Mouse (Mus musculus): ENCODE measurements around the gene Ube2g2. TPM values are rescaled to one million over a fixed set of nuclear protein-coding genes. Genes with fewer than 3 reads are reported as not detected.

Ube2g2 gene
- total RNA-seq, 2 experiments from 2014 or later: 89.7 to 93.0 TPM

DNA sequence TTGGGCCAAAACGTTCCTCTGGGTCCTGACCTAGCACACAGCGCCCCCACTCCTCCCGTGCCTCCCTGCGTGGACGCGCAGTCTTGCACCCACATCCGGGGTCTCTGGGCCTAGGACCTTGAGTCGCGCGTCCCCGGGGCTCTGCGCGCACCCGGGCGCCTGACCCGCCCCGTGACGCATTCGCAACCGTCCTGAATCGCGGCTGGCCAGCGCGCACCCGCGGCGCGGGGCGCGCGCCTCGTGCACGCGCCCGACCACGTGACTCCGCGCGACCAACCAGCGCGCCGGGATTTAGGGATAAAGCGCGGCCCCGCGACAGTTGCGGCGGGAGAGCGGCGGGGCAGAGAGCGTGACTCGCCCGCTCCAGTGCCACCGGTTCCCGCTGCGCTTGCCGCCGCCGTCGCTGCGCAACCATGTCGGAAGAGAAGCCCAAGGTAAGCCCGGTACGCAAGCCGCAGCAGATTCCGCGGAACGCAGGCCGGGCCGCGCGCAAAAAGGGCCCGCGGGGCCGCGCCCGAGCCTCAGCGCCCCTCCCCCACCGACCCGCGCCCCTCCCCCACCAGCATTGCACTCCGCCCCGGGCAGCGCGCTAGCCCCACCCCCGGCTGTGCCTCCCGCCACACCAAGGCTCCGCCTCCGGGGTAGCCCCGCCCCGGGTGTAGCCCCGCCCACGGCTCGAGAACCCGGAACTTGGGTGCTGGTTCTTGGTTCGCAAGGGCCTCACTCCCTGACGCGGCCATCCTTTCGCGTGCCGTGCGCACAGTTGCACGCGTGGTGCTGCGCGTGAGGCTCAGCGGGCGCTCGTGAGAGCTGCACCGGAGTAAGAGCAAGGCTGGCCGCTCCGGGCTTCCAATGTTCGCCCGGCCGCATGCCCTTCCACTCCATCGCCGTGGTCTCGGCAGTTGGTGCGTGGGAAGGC lies 15.9 kb upstream of the Ube2g2 start, which contains the start of the genes Sumo3 and Gm49325:
Gene Sumo3 (plus strand): TSS at position 190 of the 919 bp plus-strand sequence.
Gene Gm49325 (plus strand): TSS at position 290 of the 919 bp plus-strand sequence.
- peak; percentile 99 for DNase-seq (ENCODE audit: low spot score in 2 of 2)

DNA sequence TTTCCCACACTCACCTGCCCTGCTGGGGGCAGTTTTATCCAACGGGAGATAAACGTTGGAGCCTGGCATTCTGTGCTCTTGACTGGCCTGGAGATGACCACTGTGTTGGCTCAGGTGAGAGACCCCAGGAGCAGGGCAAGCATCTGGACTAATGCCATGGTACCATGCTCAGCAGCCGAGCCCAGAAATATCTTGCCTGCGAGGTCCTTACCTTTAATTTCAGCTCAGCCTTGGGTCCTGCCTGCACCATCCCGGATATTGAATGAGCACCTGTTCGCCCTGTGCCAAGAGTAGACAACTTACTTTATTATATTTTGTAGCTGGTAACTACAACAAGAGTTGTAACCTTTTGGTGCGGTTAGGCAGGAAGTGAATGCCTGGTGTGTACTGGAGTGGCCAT lies 15.2 kb upstream of the Ube2g2 start:
- peak in 1 of 2 experiments; percentile 27 for DNase-seq (ENCODE audit: low spot score in 2 of 2)

DNA sequence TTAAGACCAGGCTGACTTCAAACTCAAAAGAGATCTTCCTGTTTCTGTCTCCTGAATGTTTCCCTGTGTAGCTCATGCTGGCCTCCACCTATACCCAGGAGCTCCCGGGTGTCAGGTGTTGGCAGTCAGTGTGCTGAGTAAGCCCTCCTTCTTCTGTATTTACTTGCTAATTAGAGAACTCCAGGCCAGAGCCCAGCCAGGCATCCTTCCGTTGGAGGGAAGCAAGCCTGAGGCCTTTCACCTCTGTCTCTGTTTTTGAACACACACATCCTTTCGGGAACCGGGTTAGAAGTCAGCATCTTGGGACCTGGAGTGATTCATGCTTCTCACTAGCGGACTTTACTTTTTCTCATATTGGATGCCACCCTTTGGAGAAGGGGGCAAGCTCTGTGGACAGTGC lies 14.6 kb upstream of the Ube2g2 start:
- no peak for DNase-seq (ENCODE audit: low spot score in 2 of 2)

DNA sequence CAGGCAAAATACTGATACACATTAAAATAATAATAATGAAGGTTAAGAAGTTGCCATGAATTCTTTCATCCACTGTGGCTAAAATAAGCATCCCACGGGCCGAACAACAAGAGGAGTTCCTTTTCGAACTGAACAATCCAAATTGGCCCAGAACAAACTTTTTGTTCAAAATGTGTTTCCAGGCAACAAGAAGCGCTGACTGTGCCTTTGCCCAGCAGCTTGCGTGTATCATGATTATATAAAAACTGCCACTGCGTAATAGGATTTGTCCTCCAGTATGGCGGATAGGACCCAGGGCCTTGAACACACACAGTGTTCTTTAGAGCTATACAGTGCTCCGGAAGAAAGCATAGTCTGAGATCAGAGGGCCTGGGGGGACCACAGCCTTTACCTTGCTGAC lies 13.5 kb upstream of the Ube2g2 start:
- no peak for DNase-seq (ENCODE audit: low spot score in 2 of 2)

DNA sequence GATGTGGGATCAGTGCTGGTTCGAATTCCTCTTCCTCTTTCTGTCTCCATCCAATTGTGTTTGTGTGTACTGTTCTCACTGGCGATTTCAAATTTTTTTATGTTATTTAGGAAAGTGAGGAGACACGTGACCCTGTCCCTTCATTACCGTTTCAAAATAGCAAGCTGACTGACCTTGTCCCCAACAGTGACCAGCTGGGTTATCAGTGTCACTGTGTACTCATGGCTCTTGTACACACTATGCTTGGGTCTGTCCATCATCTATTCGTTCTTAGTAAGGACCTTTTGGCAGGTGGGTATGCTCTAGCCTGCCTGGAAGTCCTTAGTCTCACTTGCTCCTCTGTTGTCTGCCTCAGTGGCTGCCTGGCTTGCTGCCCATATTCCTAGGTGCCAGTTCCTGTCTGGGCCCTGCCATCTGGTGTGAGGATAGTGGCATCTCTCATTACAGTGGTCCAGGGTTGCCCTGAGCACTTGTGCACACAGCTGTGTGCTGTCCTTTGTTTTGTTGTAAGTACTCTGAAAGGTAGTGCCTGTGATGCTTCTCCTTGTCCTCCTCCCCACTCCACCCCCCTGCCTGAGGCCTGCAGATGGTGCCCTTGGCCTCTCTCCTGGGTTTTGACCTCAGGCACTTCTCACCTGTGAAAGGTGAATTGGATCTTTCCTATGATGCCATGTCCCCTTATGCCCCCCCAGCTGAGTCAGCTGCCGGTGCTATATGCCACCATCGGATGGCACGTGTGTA lies 11.7 kb upstream of the Ube2g2 start:
- no peak for DNase-seq (ENCODE audit: low spot score in 2 of 2)

DNA sequence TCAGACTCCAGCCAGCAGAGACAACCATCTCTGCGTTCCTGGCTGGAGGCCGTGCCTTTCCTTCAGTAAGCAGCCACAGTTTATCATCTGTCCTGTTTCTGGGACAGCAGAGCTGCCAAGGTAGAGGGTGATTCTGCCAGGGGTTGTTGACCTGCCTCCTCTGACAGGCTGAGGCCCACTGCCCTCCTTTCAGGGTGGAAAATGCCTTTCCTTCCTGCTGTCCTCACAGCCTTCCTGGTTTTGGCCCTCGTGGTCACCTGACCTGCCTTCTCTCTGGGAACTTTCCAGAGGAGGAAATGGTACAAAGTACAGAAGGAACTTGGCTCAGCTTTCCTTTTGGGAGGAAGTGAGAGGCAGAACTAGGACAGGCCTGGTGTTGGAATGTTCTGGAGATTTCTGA lies 8.7 kb upstream of the Ube2g2 start:
- no peak for DNase-seq (ENCODE audit: low spot score in 2 of 2)

DNA sequence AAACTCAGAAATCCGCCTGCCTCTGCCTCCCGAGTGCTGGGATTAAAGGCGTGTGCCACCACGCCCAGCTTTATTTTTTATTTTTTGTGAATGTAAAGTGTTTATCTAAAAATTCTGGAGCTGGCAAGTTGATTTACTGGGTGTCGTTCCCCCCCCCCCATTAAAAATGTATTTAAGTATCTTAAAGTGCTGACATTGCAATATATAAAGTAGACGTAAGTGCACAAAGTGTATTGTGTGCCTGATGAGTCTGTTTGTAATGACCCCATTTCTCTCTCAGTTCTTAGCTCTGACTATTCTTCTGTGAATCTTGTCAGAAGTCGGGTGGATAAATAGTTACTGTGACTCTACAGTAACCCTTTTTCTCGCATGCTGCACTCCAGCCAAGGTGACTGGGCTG lies 6.4 kb upstream of the Ube2g2 start:
- DNase-seq (ENCODE audit: low spot score in 2 of 2): no peak

DNA sequence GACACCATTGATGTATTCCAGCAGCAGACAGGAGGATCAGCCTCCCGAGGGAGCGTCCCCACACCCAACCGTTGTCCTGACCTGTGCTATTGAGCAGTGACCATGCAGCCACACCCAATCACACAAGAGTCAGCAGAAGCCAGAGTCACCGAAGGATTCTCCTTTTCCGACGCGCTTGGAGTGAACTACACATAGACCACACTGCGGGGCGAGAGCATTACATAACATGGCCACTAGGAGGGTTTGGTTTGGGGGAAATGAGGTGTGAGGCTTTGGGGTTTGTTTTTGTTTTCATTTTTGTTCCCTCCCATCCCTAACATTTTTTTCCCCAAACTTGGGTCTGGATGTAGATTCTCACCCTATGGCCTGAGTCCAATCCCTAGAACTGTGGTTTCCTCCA lies 5.9 kb upstream of the Ube2g2 start:
- no peak for DNase-seq (ENCODE audit: low spot score in 2 of 2)

DNA sequence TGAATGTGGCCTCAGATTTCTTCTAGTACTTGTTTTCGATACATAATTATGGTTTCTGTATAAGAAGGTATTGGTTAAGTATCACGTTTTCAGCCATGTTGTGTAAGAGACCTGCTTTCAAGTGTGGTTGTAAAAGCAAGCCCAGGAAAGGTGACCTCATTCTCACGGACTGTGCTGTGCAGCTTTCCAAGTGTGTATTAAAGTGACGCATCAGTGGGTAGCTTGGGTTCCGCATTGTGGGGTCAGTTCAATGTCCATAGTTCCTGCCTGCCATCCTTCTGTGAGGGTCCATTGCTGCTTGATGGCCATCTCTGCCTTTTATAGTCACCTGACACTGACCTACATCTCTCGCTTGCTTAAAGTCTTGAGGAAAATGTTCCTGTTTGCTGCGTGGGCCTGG lies 5.1 kb upstream of the Ube2g2 start:
- DNase-seq (ENCODE audit: low spot score in 2 of 2): no peak

DNA sequence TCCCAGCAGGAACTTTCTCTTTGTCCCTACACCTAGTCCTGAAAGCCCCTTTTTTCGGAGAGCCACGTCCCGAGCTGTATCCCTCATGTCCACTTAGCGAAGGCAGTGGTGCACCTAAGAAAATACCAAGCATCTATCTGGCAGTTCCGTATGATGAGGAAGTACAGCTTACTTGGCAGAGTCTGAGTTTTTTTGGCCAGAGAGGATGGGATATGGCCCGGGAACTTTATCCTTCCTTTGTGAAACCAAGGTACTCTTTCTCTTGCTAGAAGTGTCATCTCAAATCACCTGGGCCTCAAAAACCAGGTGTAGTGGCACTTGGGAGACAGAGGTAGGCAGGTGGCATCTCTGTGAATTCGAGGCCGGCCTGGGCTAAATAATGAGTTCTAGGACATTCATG lies 529 bp upstream of the Ube2g2 start:
- DNase-seq (ENCODE audit: low spot score in 2 of 2): no peak

DNA sequence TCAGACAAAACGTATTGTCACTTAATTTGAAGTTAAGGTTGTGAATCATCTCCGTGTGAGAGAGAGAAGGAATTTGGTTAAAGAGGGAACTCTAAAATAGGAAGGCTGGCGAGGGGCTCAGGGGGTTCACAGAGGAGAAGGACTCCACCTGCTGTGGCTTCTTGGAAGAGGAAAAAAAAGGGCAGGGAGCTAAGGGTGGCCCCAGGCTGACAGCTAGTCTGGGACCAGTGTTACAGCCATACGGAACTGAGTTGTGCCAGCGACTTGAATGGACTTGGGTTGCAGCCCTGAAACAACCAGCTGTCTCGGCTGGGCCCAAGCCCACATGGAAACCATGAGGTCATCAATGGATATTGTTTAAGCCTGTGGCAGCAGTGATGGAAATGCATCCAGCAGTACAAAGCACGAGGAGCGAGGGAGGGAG lies 1.0 kb downstream of the Ube2g2 start:
- peak; percentile 42 to 74 for DNase-seq (ENCODE audit: low spot score in 2 of 2)

DNA sequence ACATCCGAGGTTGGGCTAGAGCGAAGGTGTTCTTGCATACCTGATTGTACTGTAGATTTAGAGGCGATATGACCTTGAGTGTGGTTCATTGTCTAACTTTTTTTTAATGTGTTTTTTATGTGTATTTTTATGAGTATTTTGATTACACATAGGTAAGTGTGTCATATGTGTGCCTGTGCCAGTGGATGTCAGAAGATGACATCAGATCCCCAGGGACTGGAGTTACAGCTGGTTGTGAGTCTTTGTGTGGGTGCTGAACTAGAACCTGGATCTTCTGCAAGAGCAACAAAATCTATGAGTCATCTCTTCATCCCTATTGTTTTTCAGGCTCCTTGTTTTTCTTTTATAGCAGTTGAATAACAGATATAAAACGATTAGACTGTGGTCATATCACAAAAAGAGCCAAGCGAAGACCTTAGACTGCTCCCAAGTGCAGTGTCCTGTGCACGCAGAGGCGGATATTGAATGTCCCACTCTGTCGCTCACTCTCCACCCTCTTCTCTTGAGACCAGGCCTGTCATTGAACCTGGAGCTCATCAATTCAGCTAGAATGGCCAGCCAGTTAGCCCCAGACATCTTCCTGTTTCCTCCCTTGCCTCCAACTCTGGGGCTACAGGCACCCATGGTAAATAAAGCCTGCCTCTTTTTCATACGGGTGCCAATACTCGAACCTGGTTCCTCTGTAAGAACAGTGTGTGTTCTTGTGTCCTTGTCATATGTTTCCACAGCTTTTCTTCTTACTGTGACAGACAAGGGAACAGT lies 1.7 kb downstream of the Ube2g2 start:
- DNase-seq (ENCODE audit: low spot score in 2 of 2): no peak

DNA sequence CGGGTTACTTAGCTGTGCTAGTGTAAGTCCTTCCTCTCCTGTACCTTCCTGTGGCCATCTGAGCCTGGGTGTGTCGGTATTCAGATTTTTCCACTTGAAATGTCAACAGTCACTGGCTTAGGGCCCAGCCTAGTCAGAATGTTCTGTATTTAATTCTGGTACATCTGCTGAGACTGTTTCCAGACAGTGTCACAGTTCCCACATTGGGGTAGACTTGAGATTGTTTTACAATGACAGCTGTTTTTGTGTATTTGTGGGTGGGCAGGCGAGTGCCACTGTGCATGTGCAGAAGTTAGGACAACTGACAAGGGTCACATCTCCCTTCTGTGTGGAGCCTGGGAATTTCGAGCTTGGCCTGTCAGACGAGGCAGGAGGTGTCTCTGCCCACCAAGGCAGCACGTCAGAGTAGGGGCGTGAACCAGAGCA lies 2.5 kb downstream of the Ube2g2 start:
- DNase-seq (ENCODE audit: low spot score in 2 of 2): peak in 1 of 2 experiments; percentile 51

DNA sequence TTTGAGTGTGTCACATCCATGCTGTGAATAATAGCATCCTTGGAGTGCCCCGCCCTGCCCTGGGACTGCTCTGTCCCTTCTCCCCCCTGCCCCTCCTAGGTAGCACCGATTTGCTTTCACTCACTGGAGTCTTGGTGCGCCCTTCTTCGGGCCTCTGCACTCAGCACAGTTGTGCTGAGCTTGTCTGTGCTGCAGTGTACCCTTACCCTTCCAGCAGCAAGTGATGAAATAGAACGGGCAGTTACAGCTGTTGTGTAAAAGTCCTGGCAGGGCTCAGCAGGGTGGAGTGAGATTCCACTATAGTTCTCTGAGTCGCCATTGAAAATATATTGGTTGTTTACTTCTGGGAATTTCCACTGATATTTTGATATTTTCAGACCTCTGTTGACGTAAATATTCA lies 4.0 kb downstream of the Ube2g2 start:
- DNase-seq (ENCODE audit: low spot score in 2 of 2): no peak

DNA sequence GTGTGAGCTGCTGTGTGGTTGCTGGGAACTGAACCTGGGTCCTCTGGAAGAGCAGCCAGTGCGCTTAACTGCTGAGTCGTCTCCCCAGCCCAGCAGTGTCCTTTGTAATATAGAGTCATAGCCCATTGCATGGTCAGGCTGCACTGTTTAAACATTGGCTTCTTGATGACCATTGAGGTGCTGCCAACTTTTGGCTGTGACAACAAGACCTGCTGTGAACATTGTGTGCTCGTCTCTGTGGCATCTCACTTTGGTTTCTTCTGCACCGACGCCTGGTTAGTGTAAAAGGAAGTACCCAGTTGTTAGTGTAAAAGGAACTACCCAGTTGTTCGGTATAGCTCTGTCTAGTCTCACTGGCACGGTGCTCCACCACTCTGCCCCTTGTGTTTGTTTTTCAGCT lies 4.5 kb downstream of the Ube2g2 start:
- DNase-seq (ENCODE audit: low spot score in 2 of 2): no peak

DNA sequence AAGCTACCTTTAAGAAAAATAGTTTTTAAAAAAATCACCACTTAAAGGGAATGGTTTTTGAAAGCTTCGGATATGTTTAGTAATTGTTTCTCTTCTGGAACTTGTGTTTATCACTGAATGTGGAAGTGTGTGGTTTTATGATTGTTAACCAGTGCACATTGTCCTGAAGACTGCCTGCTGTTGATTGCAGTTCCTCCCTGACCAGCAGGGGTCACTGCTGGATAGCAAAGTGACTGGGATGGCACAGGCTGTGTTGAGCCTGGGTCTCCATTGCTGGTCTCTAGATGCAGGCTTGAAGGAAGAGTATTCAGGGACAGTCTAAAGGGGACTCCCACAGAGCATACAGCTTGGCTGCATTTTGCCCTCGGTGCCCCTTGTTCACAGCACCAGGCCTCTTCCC lies 5.4 kb downstream of the Ube2g2 start:
- peak; percentile 59 to 73 for DNase-seq (ENCODE audit: low spot score in 2 of 2)

DNA sequence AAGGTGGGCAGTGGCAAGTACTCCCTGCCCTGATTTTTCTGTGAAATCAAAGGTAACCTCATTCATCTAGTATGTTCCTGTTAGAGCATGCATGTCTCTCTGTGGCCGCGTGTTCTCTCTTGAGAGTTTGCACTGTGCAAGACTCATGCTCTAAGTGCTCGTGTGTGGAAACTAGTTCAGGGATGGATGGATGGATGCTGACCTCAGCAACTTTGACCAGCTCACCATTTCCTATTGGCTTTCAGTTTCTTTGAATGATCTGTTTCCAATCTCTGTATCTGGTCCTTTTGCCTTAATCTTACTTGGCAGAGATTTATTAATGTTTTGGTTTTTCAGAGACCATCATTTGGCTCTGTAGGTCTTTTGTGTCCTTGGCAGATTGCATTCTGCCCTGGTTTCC lies 7.1 kb downstream of the Ube2g2 start:
- no peak for DNase-seq (ENCODE audit: low spot score in 2 of 2)

DNA sequence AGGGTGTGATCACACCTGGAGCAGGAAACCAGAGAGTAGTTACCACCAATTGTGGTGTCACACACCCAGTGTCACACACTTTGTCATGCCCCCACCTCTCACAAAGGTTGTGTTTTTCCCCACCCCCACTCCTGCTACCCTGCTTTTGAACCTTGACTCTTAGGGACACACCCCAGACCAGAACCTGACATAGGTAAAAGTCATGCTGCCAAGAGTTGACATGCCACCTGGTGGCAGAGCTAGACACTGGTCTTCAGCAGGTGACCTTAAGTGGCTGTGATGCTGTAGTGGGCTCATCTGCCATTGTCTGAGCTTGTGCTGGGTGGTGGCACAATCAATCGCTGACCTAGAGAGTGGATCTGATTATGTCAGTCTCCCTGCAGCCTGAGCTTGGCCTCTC lies 7.9 kb downstream of the Ube2g2 start:
- no peak for DNase-seq (ENCODE audit: low spot score in 2 of 2)

DNA sequence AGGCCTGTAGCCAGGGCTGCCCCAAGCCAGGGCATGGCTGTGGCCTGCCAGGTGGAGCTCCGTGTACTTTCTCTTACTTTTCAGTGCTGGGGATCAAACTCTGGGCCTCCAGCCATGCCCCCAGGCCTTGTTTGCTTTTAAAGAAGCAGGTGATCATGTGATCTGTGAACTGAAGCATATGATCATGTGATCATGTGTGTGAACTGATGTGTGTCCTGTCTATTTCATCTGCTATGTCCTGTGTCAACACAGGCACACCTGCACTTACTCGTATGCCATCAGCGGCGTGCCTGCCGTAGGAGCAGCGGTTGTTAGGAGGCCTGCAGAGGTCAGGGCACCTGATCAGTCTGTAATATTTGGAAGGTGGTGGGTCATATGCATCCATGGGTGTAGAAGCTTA lies 11.9 kb downstream of the Ube2g2 start:
- DNase-seq (ENCODE audit: low spot score in 2 of 2): no peak

DNA sequence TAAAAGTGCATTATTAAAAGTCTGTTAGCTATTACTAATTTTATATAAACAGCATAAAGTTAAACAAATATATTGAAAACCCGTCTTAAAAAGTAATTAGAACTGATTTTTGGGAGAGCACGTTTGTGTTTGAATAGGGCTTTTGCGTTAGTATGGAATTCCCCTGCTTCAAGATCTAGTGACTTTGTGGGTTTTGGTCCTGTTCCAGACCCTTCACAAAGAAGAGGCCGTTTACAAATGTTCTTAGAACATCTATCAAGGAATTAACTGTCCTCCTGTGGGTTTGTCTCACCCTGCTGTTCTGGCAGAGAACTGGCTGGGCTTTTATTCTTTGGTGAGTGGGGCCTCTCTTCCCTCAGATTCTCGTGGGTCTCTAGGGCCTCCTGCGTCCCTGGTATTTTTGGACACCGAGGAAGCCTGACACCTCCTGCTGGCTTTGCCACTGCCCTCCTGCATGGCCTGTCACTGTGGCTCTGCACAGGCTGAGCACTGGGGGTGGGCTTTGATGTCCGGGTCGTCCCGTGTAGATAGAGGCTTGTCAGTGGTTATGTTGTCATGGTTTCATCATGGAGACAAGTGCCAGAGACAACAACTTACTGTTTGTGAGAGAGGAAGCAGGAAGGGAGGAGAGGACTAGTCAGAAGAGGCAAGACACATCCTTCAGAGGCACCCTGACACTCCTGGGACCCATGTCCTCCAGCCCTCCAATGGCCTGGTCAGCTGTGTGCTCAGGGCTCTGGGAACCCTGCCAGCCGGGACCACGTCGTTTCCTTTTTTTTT lies 12.6 kb downstream of the Ube2g2 start:
- DNase-seq (ENCODE audit: low spot score in 2 of 2): no peak

Measured in gastrocnemius, postnatal 4 days (tissue).